Mouse (Mus musculus) megakaryocyte progenitor cell, adult 5-6 weeks (primary cell): ENCODE results near the gene Zfp14. TPM values are rescaled to one million over a fixed set of nuclear protein-coding genes. Genes with fewer than 3 reads are reported as not detected.

Experiments
- ATAC-seq: replicated peaks from 2 replicates; pipeline ENCODE4 v1.8.0; 2016; ENCODE audit warnings: mild to moderate bottlenecking, moderate TSS enrichment, inconsistent platforms; ENCODE audit not compliant: poor library complexity
- total RNA-seq, 2 experiments: library from RNA; stranded (forward) in 1 of 2; stranded (reverse) in 1 of 2; fragments of 157-497, 149-512 nt in 1 of 2; fragments of 200-1000 nt in 1 of 2; gene quantifications; 2 replicates each; pipeline versions ENCODE4 v1.2.3 to v1.2.4; 2015 to 2017

The Zfp14 gene
- total RNA-seq, 2 experiments from 2014 or later, result 1.1 to 1.2 TPM

- no peak for ATAC-seq
Measured at GRCm38 (mm10) chr7:30030677-30031076, 20.5 kb downstream of the Zfp14 start.

GRCm38 (mm10) chr7:30028572-30028971 is 22.6 kb downstream of the Zfp14 start:
- ATAC-seq, result no peak

DNA sequence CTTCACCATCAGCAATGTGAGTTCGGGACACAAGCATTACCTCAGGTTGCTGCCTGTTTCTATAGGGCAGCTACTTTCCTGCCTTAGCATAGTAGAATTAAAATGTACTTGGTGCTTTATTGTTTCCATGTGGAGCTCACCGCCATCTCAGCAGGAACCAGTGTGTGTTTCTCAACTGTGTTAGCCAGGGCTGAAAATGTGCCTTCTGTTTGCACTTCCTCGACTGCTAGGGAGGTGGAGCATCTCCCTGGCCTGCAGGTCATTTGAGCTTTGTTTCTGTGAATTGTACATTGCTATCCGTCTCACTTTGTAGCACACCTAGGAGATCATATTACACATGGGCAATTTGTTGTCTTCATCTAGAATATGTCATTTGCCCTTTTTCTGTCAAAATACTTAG is 23.8 kb downstream of the Zfp14 start:
- ATAC-seq, result no peak

- peak; percentile 31; the same call in 1 of the 2 replicates for ATAC-seq
Measured at GRCm38 (mm10) chr7:30025358-30025757, 25.8 kb downstream of the Zfp14 start.

DNA sequence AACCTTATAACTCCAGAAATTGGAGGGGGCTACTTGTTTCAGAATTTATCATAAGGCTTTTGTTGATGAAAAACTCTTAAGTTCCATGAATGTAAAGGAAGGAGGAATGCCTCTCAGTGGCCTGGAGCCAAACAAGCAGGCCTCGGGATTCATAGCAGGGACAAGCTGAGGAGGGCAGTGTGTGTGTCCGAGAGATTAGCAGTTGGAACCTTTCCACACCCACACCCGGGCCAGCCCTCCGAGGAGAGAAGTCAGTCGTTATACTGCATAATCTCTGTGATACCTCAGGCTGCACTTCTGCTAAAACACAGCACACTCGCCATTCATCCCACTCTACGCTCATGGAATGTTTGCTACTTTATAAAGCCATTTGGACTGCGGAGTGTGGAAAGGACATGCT is 27.4 kb downstream of the Zfp14 start:
- ATAC-seq, result peak; percentile 52

- no peak for ATAC-seq
Measured at GRCm38 (mm10) chr7:30023324-30023723, 27.9 kb downstream of the Zfp14 start.

DNA sequence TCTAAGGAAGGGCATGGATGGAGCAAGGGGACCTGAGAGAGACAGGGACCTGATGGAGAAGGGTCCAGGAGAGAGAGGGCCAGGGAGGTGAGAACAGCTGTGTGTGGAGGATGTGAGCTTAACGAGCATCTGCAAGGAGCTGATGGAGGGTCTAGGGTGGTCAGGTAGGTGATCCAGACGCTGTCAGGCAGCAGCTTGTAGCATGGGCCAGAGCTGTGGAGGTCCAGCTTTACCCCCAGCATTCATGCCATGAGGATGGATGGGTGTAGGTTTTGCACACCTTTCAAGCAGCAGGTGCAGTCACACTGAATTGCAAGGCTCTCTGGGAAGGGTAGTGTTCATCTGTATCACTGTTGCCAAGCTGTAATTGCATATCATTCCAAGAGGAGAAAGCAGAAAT is 31.6 kb downstream of the Zfp14 start:
- ATAC-seq, result no peak

- no peak for ATAC-seq
Measured at GRCm38 (mm10) chr7:30017226-30017625, 34.0 kb downstream of the Zfp14 start.

DNA sequence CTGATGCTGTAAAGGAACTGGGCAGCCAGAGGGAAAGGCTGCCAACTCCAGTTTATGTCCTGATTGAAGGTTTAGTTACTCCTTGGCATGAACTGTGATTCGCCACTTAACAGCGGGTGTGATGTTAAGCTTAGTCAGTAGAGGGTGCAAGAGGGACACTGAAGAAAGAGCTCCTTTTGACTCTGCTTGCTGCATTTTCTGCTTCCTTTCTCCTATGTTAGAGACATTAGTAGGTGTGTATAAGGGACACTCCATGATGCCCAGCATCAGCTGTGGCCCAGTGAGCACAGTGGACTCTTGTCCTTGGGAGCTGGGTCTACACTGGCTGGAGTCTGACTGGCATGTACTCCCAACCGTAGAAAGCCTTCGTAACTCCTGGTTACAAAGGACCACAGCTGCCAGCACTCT is 38.2 kb downstream of the Zfp14 start:
- peak; percentile 77 for ATAC-seq

DNA sequence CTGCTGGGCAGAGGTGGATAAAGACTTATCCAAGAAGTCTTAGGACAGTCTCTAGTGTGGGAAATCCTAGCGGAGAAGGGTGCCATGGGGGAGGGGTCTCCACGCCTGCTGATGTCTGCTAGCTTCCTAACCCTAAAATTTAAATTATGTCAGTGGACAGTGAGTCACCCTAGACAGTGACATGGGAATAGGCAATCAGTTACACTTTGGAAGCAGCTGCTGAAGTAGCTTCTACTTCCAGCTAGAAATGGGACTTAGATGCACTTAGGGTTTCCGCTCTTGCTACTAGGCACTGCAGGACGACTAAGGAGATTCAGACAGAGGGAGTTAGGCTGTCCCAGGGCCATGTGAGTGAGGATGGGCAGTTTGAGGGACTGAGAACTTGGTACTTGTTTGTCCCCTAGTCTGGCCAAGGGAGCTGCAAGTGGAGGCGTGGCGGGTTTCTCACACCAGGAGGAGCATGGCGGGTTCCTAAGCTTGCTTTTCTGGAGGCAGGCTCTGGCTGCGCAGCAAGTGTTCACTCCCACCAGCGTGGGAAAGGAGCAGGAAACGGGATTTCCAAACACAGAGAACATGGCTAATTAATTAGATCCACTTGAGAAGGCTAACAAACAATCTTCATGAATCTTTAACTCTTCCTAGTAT is 40.5 kb downstream of the Zfp14 start:
- no peak for ATAC-seq

GRCm38 (mm10) chr7:30009321-30010085 is 41.7 kb downstream of the Zfp14 start:
- ATAC-seq, result no peak

GRCm38 (mm10) chr7:30008020-30008690 is 43.0 kb downstream of the Zfp14 start:
- peak; percentile 83 for ATAC-seq

GRCm38 (mm10) chr7:30007601-30008000 is 43.6 kb downstream of the Zfp14 start:
- ATAC-seq, result no peak

DNA sequence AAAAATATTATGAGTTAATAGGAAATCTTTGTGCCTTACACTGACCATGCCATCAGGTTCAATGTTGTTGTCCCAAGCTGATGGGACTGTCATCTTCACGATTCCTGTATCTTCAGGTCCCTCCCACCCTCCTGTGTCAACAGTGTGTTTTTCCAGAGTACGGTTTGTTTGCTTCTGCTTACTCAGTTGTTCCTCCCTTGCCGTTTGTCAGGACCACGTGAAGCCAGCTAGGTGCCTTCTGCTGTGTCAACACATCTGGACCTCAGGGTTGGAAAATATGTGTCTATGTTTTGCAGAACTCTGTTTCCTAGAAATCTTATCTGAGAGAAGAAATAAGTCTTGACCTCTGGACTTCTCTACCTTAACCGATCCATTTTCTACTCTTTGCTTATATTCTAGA is 50.6 kb downstream of the Zfp14 start:
- ATAC-seq, result no peak

- no peak for ATAC-seq
Measured at GRCm38 (mm10) chr7:29995134-29995533, 56.0 kb downstream of the Zfp14 start.

- no peak for ATAC-seq
Measured at GRCm38 (mm10) chr7:29993340-29993739, 57.8 kb downstream of the Zfp14 start.

GRCm38 (mm10) chr7:29992698-29993097 is 58.5 kb downstream of the Zfp14 start:
- ATAC-seq, result no peak

- no peak for ATAC-seq
Measured at GRCm38 (mm10) chr7:29989031-29989430, 62.1 kb downstream of the Zfp14 start.

- no peak for ATAC-seq
Measured at GRCm38 (mm10) chr7:29987551-29987950, 63.6 kb downstream of the Zfp14 start.
